In the genomic region with DNA sequence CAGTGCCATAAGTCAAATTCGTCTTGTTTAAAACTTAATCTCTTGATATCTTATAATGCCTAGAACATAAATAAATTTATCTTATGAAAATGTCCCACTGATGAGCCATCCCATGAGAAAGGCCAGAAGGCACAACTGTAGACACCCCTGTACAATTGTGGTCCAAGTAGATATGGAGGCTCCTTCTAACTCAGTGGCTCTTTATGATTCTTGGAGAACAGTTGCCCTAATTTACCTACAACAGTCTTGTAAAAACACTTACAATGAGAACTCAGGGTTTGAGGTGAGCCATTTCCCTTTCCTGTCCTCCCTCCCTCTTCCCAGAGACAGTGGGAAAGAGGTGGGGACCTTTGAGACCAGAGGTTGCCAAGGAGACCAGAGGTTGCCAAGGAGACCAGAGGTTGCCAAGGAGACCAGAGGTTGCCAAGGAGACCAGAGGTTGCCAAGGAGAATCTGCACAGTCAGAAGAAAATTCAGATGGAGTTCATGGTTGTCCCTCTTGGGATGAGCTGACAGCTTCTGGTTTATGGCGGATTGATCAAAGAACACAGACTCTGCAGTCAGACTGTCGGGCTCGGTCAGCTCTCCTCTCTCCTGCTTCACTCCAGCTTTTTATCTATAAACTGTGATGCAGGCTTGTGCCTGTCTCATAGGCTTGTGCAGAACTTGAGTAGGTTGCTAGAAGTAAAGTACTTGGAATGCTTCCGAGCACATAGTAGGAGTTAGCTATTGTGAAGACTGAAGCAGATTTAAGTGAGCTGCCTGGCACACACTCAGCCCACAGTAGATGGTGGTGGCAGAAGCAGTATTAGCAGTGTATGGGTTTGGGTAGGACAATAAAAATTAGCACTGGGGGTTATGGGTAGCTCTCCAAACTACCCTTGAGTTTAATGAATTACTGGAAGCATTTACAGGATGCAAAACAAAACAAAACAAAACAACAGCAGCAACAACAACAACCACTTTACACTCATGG, we compare ENCODE assay signal across 15 mouse cellular contexts. TPM values are rescaled to one million over a fixed set of nuclear protein-coding genes. Genes with fewer than 3 reads are reported as not detected.
A peak's percentile ranks its signal among the peaks of the same experiment; 100 is the strongest.
DNase-seq lines count a peak whose midpoint lies in the region; ATAC-seq and TF ChIP-seq lines count a peak whose summit lies in the region.
"Had no signal": no experiment of that assay in that cellular context is flagged by ENCODE, and none has a peak within 500 bp of the region (broad histone marks: within the 10 kb centered on the region; RNA-seq: fewer than 3 reads in every experiment).

No protein-coding gene starts in this region.

- peak; percentile 36 for DNase-seq in left cerebral cortex, adult 11 months (ENCODE audit: low spot score)
- no peak for DNase-seq in left cerebral cortex, postnatal 36 days (ENCODE audit: low spot score in 2 of 2)
- peak; percentile 70 for DNase-seq in hindbrain, postnatal 0 days (ENCODE audit: low spot score)
- no peak for DNase-seq in kidney, adult 2 months
- no peak for DNase-seq in liver
- no peak for DNase-seq in limb, embryonic 10.5 days (ENCODE audit: low spot score)
- DNase-seq: gastrocnemius, postnatal 10 days; kidney, adult 18-20 months; layer of hippocampus, adult 9-11 months; thymus, adult 2 months had no signal

- intact Hi-C loops in left cerebral cortex, postnatal 36 days (cut with DNase I): no loop called here

- ATAC-seq in forebrain, embryonic 12.5 days (ENCODE audit: low FRiP score): peak; percentile 92
- peak; percentile 94 for ATAC-seq in hindbrain, postnatal 0 days
- peak; percentile 90 for ATAC-seq in neural tube, embryonic 13.5 days (ENCODE audit: low read depth)

- no peaks in the 10 kb centered on the region for H3K36me3 ChIP-seq in forebrain, embryonic 12.5 days (replicated peaks)
- H3K36me3 ChIP-seq in hindbrain, postnatal 0 days (ENCODE audit: insufficient read depth, low read length): no peaks in the 10 kb centered on the region
- no peaks in the 10 kb centered on the region for H3K36me3 ChIP-seq in neural tube, embryonic 13.5 days
- no peaks in the 10 kb centered on the region for H3K36me3 ChIP-seq in kidney, adult 2 months (ENCODE audit: control insufficient read depth, insufficient read depth, low read length)
- H3K36me3 ChIP-seq in limb, embryonic 10.5 days: no peaks in the 10 kb centered on the region
- H3K36me3 ChIP-seq: heart, embryonic 15.5 days had no signal

- H3K9ac ChIP-seq in forebrain, embryonic 12.5 days: no peak overlapping the region
- H3K9ac ChIP-seq in hindbrain, postnatal 0 days (replicated peaks; ENCODE audit: low read length): no peak overlapping the region
- no peak overlapping the region for H3K9ac ChIP-seq in neural tube, embryonic 13.5 days
- H3K9ac ChIP-seq: embryonic facial prominence, embryonic 15.5 days; heart, embryonic 15.5 days; limb, embryonic 15.5 days had no signal

- 57% methylated on average over 5 of the region's 5 CpGs for WGBS in forebrain, embryonic 12.5 days
- WGBS in hindbrain, postnatal 0 days: 34% methylated on average over 5 of the region's 5 CpGs
- 41% methylated on average over 5 of the region's 5 CpGs for WGBS in neural tube, embryonic 13.5 days
- WGBS in kidney, adult 2 months: 83% methylated on average over 5 of the region's 5 CpGs
- 79% methylated on average over 5 of the region's 5 CpGs for WGBS in limb, embryonic 10.5 days

- no peak for TF ChIP-seq POLR2A in kidney, adult 2 months (IDR thresholded peaks at IDR 0.05; ENCODE audit: low read depth, low read length)

- no peaks in the 10 kb centered on the region for H3K27me3 ChIP-seq in forebrain, embryonic 12.5 days
- no peaks in the 10 kb centered on the region for H3K27me3 ChIP-seq in hindbrain, postnatal 0 days (ENCODE audit: insufficient read depth, low read length)
- no peaks in the 10 kb centered on the region for H3K27me3 ChIP-seq in neural tube, embryonic 13.5 days
- no peaks in the 10 kb centered on the region for H3K27me3 ChIP-seq in kidney, adult 2 months (replicated peaks; ENCODE audit: control insufficient read depth, insufficient read depth, low read length)
- no peaks in the 10 kb centered on the region for H3K27me3 ChIP-seq in limb, embryonic 10.5 days (ENCODE audit: low read depth, poor library complexity, severe bottlenecking)
- H3K27me3 ChIP-seq: embryonic facial prominence, embryonic 15.5 days; heart, embryonic 15.5 days; limb, embryonic 15.5 days had no signal

- no peak overlapping the region for H3K4me2 ChIP-seq in forebrain, embryonic 12.5 days
- no peak overlapping the region for H3K4me2 ChIP-seq in hindbrain, postnatal 0 days (ENCODE audit: low read depth, low read length)
- H3K4me2 ChIP-seq in neural tube, embryonic 13.5 days: peak overlapping the region; percentile 24
- H3K4me2 ChIP-seq: embryonic facial prominence, embryonic 15.5 days; heart, embryonic 15.5 days; limb, embryonic 15.5 days had no signal

- H3K4me1 ChIP-seq in forebrain, embryonic 12.5 days: peaks cover 20% of the 10 kb centered on the region
- H3K4me1 ChIP-seq in hindbrain, postnatal 0 days (ENCODE audit: insufficient read depth, low read length): peaks cover 17% of the 10 kb centered on the region
- peaks cover 22% of the 10 kb centered on the region for H3K4me1 ChIP-seq in neural tube, embryonic 13.5 days (replicated peaks)
- H3K4me1 ChIP-seq in kidney, adult 2 months (ENCODE audit: control insufficient read depth, insufficient read depth, low read length): no peaks in the 10 kb centered on the region
- H3K4me1 ChIP-seq in limb, embryonic 10.5 days: peaks cover 9% of the 10 kb centered on the region
- H3K4me1 ChIP-seq: embryonic facial prominence, embryonic 15.5 days; heart, embryonic 15.5 days; limb, embryonic 15.5 days had no signal

- H3K27ac ChIP-seq in forebrain, embryonic 12.5 days: peak overlapping the region; percentile 69
- peak overlapping the region; percentile 37; the same call in 1 of the 2 replicates for H3K27ac ChIP-seq in hindbrain, postnatal 0 days
- H3K27ac ChIP-seq in neural tube, embryonic 13.5 days (replicated peaks): peak overlapping the region; percentile 80
- no peak overlapping the region for H3K27ac ChIP-seq in kidney, adult 2 months (ENCODE audit: insufficient read depth, low read depth, low read length)
- H3K27ac ChIP-seq in limb, embryonic 10.5 days: no peak overlapping the region
- H3K27ac ChIP-seq: embryonic facial prominence, embryonic 15.5 days; heart, embryonic 15.5 days; limb, embryonic 15.5 days had no signal

- H3K4me3 ChIP-seq in forebrain, embryonic 12.5 days (replicated peaks): no peak overlapping the region
- H3K4me3 ChIP-seq in hindbrain, postnatal 0 days (ENCODE audit: low read length): no peak overlapping the region
- H3K4me3 ChIP-seq in neural tube, embryonic 13.5 days: no peak overlapping the region
- no peak overlapping the region for H3K4me3 ChIP-seq in kidney, adult 2 months (ENCODE audit: insufficient read depth, low read depth, low read length)
- no peak overlapping the region for H3K4me3 ChIP-seq in limb, embryonic 10.5 days
- H3K4me3 ChIP-seq: embryonic facial prominence, embryonic 15.5 days; heart, embryonic 15.5 days; limb, embryonic 15.5 days had no signal

- no peaks in the 10 kb centered on the region for H3K9me3 ChIP-seq in forebrain, embryonic 12.5 days
- no peaks in the 10 kb centered on the region for H3K9me3 ChIP-seq in hindbrain, postnatal 0 days (ENCODE audit: low read length)
- H3K9me3 ChIP-seq in neural tube, embryonic 13.5 days: no peaks in the 10 kb centered on the region
- H3K9me3 ChIP-seq in limb, embryonic 10.5 days (replicated peaks): no peaks in the 10 kb centered on the region
- H3K9me3 ChIP-seq: embryonic facial prominence, embryonic 15.5 days; heart, embryonic 15.5 days; limb, embryonic 15.5 days had no signal

- no peak for TF ChIP-seq CTCF in hindbrain, postnatal 0 days (IDR thresholded peaks at IDR 0.05; ENCODE audit: low read depth)
- no peak for TF ChIP-seq CTCF in kidney, adult 2 months (conservative IDR thresholded peaks at IDR 0.05; ENCODE audit: insufficient read depth, insufficient read length, low read depth, low read length)

RNA-seq across cellular contexts. Expression of a gene that starts 39.5 kb away (rescaled TPM):
- 1 to 10 TPM; 4.6 to 6.5 TPM for total RNA-seq in left cerebral cortex, postnatal 36 days (2021)
- polyA plus RNA-seq in forebrain, embryonic 12.5 days (2016; fragmentation: Nextera tagmentation; extraction: Ambion mirVana): 2.1 and 2.6 TPM in 2 replicates
- 2.6 and 3.7 TPM in 2 replicates for total RNA-seq in hindbrain, postnatal 0 days (2014; rRNA removed)
- polyA plus RNA-seq in hindbrain, postnatal 0 days (2015; fragmentation: Nextera tagmentation; extraction: Ambion mirVana): 1.3 and 1.6 TPM in 2 replicates
- polyA plus RNA-seq in neural tube, embryonic 13.5 days (2015; fragmentation: Nextera tagmentation; extraction: Ambion mirVana): 1.5 and 2.5 TPM in 2 replicates
- 3.2 and 3.4 TPM in 2 replicates for polyA plus RNA-seq in kidney, adult 2 months (2012; rRNA removed)
- polyA plus RNA-seq in limb, embryonic 10.5 days (2016; fragmentation: Nextera tagmentation; extraction: Ambion mirVana): 3.9 and 5.0 TPM in 2 replicates

Comparison
In these comparisons a context has a peak if more than half of its experiments do, and no peak if none do; other contexts are left out.
1. DNase-seq: peak in left cerebral cortex, adult 11 months (single experiment) and hindbrain, postnatal 0 days (single experiment); none in left cerebral cortex, postnatal 36 days (0 of 2), kidney, adult 2 months (single experiment), liver (single experiment) and limb, embryonic 10.5 days (single experiment).
2. H3K27ac ChIP-seq: peak in forebrain, embryonic 12.5 days (single experiment), hindbrain, postnatal 0 days (single experiment) and neural tube, embryonic 13.5 days (single experiment); none in kidney, adult 2 months (single experiment) and limb, embryonic 10.5 days (single experiment).
3. Peak in every context shown above with its lines, with median percentiles within 50 percentile points of each other: ATAC-seq.